Mouse (Mus musculus): ENCODE measurements around the gene Gtf2ird1.

GRCm38 (mm10) chr5:134350660-134351059 is 105.9 kb downstream of the Gtf2ird1 start:
- TF ChIP-seq CTCF (conservative IDR thresholded peaks at IDR 0.05; ENCODE audit: low read length) (no peak), NANOG (IDR thresholded peaks at IDR 0.05; ENCODE audit: borderline replicate concordance, low read length) (no peak), POU5F1 (IDR thresholded peaks at IDR 0.05; ENCODE audit: borderline replicate concordance, low read length) (no peak)
